Mouse (Mus musculus): ENCODE measurements around the gene Tmem256.
A peak's percentile ranks its signal among the peaks of the same experiment; 100 is the strongest.

DNA sequence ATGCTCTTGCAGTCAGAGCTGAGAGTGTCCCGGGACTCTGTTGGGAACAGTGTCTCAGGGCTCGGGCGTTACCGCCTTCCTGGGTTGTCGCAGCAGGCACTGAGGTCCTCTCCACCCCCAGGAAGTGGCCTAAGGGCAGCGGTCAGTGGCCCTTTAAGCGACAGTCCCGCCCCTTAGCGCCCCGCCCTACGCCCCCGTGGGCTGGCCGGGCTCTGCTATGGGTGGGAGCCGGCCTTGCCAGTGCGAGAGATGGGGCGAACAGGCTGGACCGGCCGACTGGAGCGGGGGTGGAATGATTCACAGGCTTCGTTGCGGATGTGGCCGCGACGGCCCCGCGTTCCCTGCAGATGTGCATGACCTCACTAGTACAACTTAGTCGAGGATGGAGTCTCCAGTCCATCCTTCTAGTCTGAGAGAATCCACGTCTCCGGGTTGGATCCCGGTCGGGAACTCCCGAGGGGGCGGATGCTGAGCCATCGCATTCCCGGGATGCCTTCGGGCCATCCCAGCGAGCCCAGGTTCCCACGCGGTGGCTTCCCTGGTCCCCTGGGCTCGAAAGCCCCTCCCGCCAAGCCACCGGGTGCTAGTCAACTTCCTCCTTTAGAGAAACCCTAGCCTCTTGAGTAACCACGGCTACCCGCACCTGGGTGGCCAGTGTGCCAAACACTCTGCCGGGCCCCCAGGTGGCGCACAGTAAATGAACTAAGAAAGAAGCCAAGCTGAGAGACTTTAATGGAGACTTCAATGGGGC lies 42.7 kb downstream of the Tmem256 start, which contains the start of gene Kctd11:
- TF ChIP-seq CTCF (IDR thresholded peaks at IDR 0.05) (peak; percentile 59), EP300 (IDR thresholded peaks at IDR 0.05) (no peak; the same call in none of the 2 replicates)
